Mouse (Mus musculus) intestine, postnatal 0 days (tissue): ENCODE data around the gene Prrt1. TPM values are rescaled to one million over a fixed set of nuclear protein-coding genes. Genes with fewer than 3 reads are reported as not detected.

Experiments
- ATAC-seq: fragments of 200-750 bp; cut with Nextera tagmentation; 2 replicates; pipeline ENCODE4 v1.8.0; 2017; ENCODE audit warnings: mild to moderate bottlenecking, moderate TSS enrichment, moderate library complexity
- H3K27ac ChIP-seq: fragments of 300-500 bp; sonication (generic); 2 replicates; pipeline ENCODE4 v1.5.1; 2014; ENCODE audit warnings: mild to moderate bottlenecking, low read depth, low read length, moderate library complexity
- H3K27me3 ChIP-seq: fragments of 300-500 bp; sonication (generic); replicated peaks from 2 replicates; pipeline ENCODE4 v1.6.1; 2014; ENCODE audit warnings: low read length, mixed read lengths; ENCODE audit not compliant: control insufficient read depth, insufficient read depth
- H3K36me3 ChIP-seq: fragments of 300-500 bp; sonication (generic); 2 replicates; pipeline ENCODE4 v1.6.1; 2014; ENCODE audit warnings: mild to moderate bottlenecking, moderate library complexity; ENCODE audit not compliant: control insufficient read depth, insufficient read depth
- H3K4me1 ChIP-seq: fragments of 300-500 bp; sonication (generic); replicated peaks from 2 replicates; pipeline ENCODE4 v1.6.1; 2014; ENCODE audit warnings: antibody characterized with exemption, low read length, mixed read lengths; ENCODE audit not compliant: control insufficient read depth, insufficient read depth
- H3K4me2 ChIP-seq: fragments of 300-500 bp; sonication (generic); replicated peaks from 2 replicates; pipeline ENCODE4 v1.6.1; 2014; ENCODE audit warnings: low read depth, mild to moderate bottlenecking, moderate library complexity
- H3K4me3 ChIP-seq: fragments of 300-500 bp; sonication (generic); 2 replicates; pipeline ENCODE4 v1.5.1; 2014; ENCODE audit warnings: low read depth, low read length
- H3K9ac ChIP-seq: fragments of 300-500 bp; sonication (generic); 2 replicates; pipeline ENCODE4 v1.6.1; 2014; ENCODE audit warnings: mild to moderate bottlenecking, low read depth, low read length
- H3K9me3 ChIP-seq: fragments of 300-500 bp; sonication (generic); 2 replicates; pipeline ENCODE4 v1.6.1; 2016; ENCODE audit warnings: mixed run types; ENCODE audit not compliant: control insufficient read depth
- CTCF ChIP-seq: sonication (generic); IDR thresholded peaks from 2 replicates; pipeline ENCODE4 v1.5.1; 2016; ENCODE audit warnings: low read depth, mild to moderate bottlenecking, control low read depth, antibody characterized with exemption, moderate library complexity
- WGBS: fragments of 180-500 bp; shearing (Covaris S2); extraction: QIAGEN DNeasy Blood & Tissue Kit; methylation state at CpG from one replicate; pipeline ENCODE4 v1.1.7; 2014; 5-methylcytosine and 5-hydroxymethylcytosine counted together
- polyA plus RNA-seq: library from polyadenylated mRNA; unstranded; fragments of >200 nt; fragmentation: Nextera tagmentation; extraction: Ambion mirVana; gene quantifications from 2 replicates; pipeline ENCODE4 v1.2.1, GENCODE M21; 2015

Prrt1 gene
- polyA plus RNA-seq, 1 experiment from 2014 or later: 0.47 TPM

DNA sequence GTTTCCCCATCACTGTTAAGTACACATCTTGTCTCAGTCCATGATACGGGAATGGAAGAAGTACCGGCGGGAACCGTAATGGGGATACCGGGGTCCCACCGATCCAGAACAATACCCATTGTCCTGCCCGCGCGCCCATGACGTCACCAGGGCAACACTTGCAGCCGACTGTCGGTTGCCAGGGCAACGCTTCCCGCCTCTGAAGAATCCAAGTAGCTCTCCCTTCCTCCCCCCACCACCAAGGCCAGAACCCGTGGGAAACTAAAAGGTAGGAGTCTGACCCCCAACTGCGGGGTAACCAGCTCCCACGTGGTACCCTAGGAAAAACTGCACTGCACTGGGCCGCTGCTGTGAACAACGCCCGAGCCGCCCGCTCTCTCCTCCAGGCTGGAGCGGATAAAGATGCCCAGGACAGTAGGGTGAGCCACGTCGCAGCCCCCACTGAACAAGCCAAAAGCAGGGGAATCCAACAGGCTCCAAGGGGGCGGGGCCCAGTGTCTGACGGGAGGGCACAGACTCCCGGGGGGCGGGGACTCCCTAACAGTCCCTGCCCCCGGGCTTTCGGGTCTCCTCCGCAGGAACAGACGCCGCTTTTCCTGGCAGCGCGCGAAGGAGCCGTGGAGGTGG is 42.4 kb upstream of the Prrt1 start:
- H3K9ac ChIP-seq: peak overlapping the region; percentile 49
- H3K27me3 ChIP-seq: no peaks in the 10 kb centered on the region
- peak overlapping the region; percentile 70; the same call in 1 of the 2 replicates for H3K27ac ChIP-seq
- peak overlapping the region; percentile 58 for H3K4me3 ChIP-seq
- H3K4me1 ChIP-seq: peaks cover 8% of the 10 kb centered on the region; the same call in 1 of the 2 replicates
- under 1% methylated on average over 37 of the region's 38 CpGs for WGBS
- peak; percentile 72 for ATAC-seq
- H3K9me3 ChIP-seq: no peaks in the 10 kb centered on the region
- H3K4me2 ChIP-seq: peak overlapping the region; percentile 99
- H3K36me3 ChIP-seq: no peaks in the 10 kb centered on the region
- no peak for TF ChIP-seq CTCF

DNA sequence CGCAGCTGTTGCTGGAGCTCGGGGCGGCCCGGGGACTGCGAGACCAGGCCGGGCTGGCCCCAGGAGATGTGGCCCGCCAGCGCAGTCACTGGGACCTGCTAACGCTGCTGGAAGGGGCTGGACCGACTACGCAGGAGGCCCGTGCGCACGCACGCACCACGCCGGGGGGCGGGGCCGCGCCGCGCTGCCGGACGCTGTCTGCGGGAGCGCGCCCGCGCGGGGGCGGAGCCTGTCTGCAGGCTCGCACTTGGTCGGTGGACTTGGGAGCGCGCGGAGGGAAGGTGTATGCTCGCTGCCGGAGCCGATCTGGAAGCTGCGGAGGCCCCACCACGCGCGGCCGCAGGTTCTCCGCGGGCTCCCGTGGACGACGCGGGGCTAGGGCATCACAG is 41.9 kb upstream of the Prrt1 start:
- Histone ChIP-seq H3K27me3 (no peaks in the 10 kb centered on the region), H3K4me3 (peak overlapping the region; percentile 58), H3K4me1 (peaks cover 8% of the 10 kb centered on the region; the same call in 1 of the 2 replicates), H3K36me3 (no peaks in the 10 kb centered on the region), H3K9me3 (no peaks in the 10 kb centered on the region), H3K9ac (peak overlapping the region; percentile 80), H3K27ac (peak overlapping the region; percentile 70), H3K4me2 (peak overlapping the region; percentile 99)
- peak; percentile 90 for ATAC-seq
- under 1% methylated on average over 49 of the region's 50 CpGs for WGBS
- TF ChIP-seq CTCF: no peak

DNA sequence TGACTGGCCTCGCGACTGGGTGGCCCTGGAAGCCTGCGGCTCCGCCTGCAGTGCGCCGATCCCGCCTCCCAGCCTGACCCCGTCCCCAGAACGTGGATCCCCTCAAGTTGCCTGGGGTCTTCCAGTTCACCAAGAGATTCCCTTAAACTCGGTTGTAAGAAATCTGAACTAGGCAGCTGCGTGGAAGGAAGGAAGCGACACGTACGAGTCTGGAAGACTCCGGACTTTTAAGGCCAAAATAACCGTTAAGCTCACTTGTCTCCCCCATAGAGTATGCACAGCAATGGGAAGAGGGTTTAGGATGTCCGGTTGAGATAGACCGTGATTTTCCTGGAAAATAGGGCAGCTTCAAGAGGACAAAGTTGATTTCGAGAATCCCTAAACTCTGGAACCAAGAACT is 41.5 kb upstream of the Prrt1 start:
- no peak for TF ChIP-seq CTCF
- Histone ChIP-seq H3K36me3 (no peaks in the 10 kb centered on the region), H3K4me3 (peak overlapping the region; percentile 58), H3K4me1 (peaks cover 8% of the 10 kb centered on the region; the same call in 1 of the 2 replicates), H3K9me3 (no peaks in the 10 kb centered on the region), H3K27me3 (no peaks in the 10 kb centered on the region), H3K9ac (peak overlapping the region; percentile 80), H3K4me2 (peak overlapping the region; percentile 99), H3K27ac (peak overlapping the region; percentile 70)
- 2% methylated on average over 19 of the region's 19 CpGs for WGBS
- ATAC-seq: no peak

DNA sequence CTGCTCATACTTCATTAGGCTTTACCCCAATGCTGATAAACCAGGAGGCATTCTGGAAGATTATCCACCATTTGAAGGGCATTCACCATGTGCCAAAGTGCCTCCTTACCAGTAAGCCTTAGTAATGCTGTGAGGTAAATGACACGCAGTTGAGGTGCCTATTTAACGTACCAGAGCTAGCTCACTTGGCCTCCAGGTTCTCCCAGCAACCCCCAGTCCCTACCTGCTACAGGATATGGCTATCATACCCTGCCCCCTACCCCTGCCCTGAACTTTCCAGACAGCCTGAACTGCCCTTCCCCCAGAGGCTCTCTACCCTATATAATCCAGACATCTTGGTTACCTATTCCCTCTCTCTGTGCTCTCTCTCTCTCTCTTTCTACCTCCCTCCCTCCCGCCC is 40.6 kb upstream of the Prrt1 start:
- Histone ChIP-seq H3K27ac (no peak overlapping the region), H3K36me3 (no peaks in the 10 kb centered on the region), H3K27me3 (no peaks in the 10 kb centered on the region), H3K9me3 (no peaks in the 10 kb centered on the region), H3K4me2 (peak overlapping the region; percentile 99), H3K9ac (no peak overlapping the region), H3K4me3 (no peak overlapping the region), H3K4me1 (peaks cover 8% of the 10 kb centered on the region; the same call in 1 of the 2 replicates)
- TF ChIP-seq CTCF: no peak
- no peak for ATAC-seq
- 77% methylated on average over 3 of the region's 3 CpGs for WGBS

DNA sequence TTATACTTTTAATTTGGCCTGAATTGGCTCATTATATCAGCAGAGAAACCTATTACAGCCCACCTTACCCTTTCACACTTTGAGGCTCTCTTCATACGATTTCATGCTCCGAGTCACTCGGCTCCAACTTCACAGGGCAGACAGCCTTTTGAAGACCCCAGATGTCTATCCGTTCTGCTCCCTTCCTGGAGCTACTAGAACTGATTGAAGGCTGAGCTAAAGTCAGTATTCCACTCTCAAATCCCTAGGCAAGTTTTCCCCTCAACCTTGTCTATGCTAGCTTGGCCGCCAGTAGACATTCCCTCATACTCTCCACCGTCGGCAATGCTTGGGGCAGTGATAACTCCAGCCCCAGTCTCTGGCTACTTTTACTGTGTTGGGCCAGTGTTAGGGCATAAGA is 40.1 kb upstream of the Prrt1 start:
- Histone ChIP-seq H3K4me2 (peak overlapping the region; percentile 99), H3K4me3 (no peak overlapping the region), H3K36me3 (peaks cover 2% of the 10 kb centered on the region; the same call in 1 of the 2 replicates), H3K9me3 (no peaks in the 10 kb centered on the region), H3K9ac (no peak overlapping the region), H3K27me3 (no peaks in the 10 kb centered on the region), H3K4me1 (peaks cover 8% of the 10 kb centered on the region; the same call in 1 of the 2 replicates), H3K27ac (peak overlapping the region; percentile 66)
- no peak for ATAC-seq
- 63% methylated on average over 7 of the region's 7 CpGs for WGBS
- TF ChIP-seq CTCF: no peak

DNA sequence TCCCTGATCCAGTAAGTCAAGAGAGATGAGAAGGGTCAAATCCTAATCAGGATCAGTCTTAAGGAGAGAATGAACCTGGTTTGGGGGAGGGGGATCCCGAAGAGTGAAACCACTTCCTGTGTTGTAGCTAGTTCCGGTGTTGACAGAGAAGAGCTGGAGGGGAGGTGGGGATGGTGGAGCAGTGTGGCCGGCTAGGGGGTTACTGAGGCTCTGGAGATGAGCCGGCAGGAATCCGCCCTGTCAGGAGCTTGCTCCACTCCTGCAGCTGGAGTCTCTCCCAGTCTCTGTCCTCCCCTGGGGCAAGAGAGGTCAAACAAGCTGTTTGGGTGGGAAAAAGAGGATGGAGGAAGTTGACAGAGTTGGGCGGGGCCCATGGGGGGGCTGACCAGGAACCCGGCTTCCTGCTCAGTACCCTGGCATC is 39.6 kb upstream of the Prrt1 start, which contains the start of gene Gpsm3:
Gene Gpsm3, plus strand, starts transcription at position 126 of the 421 bp plus-strand sequence.
- WGBS: 24% methylated on average over 7 of the region's 7 CpGs
- Histone ChIP-seq H3K4me3 (peak within 1 kb of the TSS; percentile 11; the same call in 1 of the 2 replicates), H3K4me2 (peak within 1 kb of the TSS; percentile 99), H3K9ac (no peak within 1 kb of the TSS), H3K36me3 (peaks cover 7% of the 10 kb centered on the region; the same call in 1 of the 2 replicates), H3K4me1 (peaks cover 8% of the 10 kb centered on the region; the same call in 1 of the 2 replicates), H3K9me3 (no peaks in the 10 kb centered on the region), H3K27ac (peak within 1 kb of the TSS; percentile 66), H3K27me3 (no peaks in the 10 kb centered on the region)
- no peak for ATAC-seq
- no peak for TF ChIP-seq CTCF
